Mouse (Mus musculus) kidney, adult 18-20 months (tissue): Measurements from ENCODE around the gene Cyb5r3.
A peak's percentile ranks its signal among the peaks of the same experiment; 100 is the strongest.

ENCODE experiments used
- DNase-seq: peaks from one replicate; pipeline ENCODE4 v3.0.0; 2021

The Cyb5r3 gene

DNA sequence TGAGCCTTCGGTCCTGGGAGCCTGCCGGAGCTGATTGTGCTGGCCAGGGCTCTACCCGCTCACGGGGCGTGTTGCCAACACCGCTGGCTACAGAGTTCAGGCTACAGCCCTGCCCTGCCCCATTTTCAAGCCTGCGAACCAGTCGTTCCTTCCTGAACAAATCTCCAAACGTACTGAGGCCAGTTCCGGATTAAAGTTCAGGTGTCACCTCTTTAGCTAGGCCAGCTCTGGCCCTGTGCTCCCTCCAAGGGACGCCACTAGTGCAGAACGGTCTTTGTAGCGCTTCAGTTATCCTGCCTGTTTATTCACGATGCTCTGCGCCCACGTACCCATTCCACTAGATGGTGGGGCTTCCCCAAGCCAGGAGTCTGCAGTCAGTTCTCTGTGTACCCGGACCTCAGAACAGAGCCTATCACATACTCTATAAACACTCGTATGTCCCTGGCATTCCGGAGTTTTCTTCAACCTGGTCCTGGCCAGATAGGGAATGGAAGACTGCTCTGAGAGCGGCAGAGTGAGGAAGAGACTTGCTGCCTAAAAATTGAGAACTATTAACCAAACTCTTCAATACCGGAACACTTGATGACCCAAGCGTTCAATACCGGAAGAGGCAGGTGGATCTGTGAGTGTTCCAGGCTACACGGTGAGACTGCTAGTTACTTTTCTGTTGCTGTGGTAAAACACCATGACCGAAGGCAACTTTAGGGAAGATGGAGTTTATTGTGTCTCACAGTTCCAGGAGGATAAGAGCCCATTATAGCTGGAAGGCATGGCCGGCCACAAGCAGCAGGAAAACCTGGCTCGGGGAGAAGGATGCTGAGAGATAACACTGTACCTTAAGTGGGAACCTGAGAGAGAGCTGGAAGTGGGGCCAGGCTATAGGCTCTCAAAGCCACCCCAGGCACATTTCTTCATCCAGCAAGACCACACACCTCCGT lies at the start of gene Cyb5r3:
Gene Cyb5r3, minus strand, starts transcription at position 101 of the 938 bp plus-strand sequence.
- no peak for DNase-seq

DNA sequence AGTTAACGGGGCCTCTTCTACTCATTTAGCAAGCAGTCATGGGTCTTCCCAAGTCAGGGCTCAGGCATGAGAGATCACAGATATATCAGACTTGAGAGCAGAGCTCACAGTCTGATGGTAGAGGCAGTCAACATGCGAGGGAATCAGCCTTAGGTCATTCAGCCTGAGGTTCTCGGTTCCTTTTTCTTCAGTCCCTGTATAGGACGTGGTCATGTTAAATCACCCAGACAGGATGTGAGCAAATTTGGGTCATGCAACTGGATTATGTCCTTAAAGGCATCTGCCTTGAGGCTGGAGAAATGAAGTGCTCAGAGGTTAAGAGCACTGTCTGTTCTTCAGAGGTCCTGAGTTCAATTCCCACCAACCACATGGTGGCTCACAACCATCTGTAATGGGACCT lies 49.3 kb upstream of the Cyb5r3 start:
- no peak for DNase-seq

DNA sequence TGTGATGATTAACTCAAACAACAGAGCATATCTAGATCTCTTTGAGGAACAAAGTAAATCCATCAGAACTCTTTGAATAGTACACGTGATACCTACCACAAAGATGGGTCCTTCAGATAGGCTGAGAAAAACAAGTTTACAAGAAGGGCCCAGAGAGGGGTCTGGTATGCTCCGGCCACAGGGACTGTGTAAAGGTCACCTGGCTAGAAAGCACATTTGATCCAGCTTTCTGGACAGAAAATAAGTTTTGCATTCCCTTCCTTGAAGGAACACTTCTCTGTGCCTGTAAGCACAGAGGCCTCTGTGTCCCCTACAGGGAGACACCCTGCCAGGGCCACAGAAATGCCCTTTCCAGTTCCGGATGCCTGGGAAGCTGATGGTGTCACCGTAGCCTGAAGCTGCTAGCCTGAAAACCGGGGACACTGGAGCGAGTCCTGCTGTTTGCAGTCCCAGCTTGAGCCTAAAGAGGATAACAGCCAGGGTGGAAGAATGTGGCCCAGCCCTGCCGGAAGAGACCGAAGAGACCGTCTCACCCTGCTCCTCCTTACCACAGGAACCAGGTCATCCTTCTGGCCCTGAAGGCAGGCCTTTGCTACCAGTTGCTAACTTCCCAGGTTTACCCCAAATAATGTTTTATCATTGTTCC lies 48.1 kb upstream of the Cyb5r3 start:
- peak; percentile 42 for DNase-seq

DNA sequence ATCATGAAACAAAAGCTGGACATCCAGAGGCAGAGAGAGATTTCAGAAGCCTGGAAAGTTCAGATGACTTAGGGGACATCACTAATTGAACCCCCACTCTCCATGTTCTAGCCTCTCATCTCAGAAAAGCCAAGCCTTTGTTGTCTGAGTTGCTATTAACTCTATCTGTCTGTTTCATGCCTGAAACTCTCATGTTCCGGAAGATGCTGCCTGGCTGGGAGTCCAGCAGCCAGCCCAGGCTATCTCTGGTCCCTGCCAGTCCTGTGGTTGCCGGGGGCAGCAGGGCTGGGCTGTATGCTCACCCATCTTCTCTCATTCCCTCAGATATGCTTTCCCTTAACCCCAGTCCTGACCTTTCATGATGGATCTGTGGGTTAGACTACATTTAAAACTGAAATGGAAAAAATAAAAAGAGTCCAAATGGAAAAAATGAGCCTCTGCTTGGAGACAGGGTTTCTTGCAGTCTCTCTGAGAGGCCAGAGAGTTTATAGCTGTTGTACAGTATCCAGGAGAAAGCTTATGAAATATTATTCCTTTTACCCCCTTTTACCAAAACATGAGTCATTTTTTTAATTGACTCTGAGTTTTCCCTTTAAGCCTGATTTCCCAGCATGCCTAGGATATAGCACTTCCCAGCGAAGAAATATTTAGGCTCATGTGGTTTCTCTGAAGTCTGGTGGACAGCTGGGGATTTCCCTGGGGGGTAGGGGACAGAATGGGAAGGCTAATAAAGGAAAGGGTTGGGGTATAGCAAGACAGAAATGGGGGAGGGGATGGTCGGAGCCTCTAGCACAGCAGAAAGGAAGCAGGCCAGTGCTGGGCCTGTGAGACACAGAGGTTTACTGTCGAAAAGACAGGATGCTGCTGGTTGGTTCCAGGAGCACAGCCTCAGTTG lies 43.2 kb upstream of the Cyb5r3 start:
- no peak for DNase-seq

DNA sequence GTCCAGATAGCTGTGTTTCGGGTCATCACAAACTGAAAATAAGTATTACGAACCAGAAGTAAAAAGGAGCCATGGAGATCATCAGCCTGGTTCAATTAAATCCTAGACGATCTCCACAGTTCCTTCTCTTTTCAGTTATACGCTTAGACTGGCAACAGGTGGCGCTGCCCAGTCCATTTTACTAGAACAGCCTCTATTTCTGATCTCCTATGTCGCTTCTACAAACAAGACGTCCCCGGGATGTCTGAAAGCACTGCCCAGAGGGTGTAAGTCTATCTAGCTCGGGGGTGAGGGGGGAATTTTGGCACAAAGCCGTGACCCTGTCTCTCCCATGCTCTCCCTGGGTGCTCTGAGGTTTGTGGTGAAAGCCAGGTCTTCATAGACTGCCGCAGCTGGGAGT lies 37.8 kb upstream of the Cyb5r3 start:
- DNase-seq, result peak; percentile 79

DNA sequence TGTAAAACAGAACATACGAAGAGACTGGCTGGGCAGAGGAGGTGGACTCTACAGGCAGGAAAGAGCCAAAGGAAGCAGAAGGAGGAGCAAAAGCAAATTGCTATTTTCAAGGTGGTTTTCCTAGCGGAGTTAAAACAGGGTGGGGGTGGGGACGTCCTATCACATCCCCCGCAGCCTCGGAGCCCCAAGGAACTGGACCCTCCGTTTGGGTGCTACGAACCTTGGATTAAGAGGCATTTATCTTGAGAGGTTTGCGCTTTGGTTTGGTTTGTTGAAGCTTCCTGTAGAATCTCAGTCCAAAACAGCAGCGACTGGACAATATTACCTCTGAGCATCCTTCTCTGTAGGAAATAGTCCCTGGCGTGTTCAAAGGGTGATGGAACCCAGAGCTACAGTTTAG lies 37.3 kb upstream of the Cyb5r3 start:
- no peak for DNase-seq

DNA sequence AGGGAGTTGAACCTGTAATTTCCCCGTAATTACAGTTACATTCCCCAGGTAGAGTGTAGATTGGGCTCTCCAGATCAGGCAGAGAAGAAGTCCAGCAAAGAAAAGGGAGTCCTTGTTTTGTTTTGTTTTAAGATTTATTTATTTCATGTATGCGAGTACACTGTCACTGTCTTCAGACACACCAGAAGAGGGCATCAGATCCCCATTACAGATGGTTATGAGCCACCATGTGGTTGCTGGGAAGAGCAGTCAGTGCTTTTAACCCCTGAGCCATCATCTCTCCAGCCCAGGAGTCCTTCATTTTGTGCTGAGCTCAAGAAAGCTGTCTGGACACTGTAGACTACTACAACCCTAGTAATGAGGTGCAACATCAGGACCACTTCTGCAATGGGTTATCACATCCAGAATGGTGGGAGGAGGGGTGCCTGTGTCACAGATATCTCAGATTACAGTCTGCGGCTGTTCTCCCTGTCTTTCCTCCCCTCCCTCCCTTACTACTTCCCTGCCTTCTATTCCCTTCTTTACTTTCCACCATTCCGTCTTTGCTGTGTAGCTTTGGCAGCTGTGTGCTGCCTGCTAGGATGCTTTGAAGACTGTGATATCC lies 36.8 kb upstream of the Cyb5r3 start:
- no peak for DNase-seq

DNA sequence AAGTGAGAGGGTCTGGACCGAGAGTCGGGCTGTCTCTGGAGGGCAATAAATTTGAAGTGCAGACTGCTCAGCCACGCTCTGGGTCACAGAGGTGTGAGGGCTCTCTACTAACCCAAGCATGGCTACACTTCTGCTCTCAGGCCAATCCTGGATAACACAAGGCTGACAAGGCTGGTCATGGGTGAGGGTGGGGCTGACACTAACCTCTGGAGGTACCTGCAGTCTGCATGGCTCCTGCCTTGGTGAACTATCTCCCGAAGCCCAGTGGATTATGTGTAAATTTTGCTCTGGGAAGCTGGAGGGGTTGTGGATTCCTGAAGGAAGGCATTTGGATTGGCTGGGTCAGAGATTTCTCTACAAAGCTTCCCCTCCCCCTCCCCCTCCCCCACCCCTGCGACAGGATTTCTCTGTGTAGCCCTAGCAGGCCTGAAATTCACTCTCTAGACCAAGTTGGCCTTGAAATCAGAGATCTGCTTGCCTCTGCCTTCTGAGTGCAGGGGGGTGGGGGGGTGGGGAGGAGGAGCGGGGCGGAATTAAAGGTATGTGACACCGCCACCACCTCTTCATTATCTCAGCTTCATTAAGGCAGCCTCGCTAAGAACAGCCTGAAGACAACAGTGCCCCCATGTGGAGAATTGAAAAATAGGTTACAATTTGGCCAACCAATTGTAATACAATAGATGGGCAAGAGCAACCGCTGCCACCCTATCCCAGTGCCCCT lies 32.5 kb upstream of the Cyb5r3 start:
- DNase-seq, result peak; percentile 58

DNA sequence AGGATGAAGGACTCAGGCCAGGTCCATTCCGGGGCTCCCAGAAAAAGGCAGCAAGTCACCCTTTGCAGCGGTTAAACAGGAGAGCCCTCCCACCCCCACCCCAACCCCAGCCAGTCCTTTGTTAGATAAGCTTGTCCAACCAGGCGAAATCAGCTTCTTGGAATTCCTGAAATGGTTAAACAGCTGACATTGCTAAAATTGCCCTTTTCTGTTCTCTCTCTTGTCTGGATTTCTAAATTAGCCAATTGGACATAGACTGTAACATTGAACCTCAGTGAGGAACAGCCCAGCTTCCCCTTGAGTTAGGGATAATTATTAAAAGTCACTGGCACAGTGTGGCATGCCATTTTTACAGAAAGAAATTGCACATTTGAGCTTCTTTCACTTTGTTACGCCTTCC lies 30.0 kb upstream of the Cyb5r3 start:
- DNase-seq, result no peak

DNA sequence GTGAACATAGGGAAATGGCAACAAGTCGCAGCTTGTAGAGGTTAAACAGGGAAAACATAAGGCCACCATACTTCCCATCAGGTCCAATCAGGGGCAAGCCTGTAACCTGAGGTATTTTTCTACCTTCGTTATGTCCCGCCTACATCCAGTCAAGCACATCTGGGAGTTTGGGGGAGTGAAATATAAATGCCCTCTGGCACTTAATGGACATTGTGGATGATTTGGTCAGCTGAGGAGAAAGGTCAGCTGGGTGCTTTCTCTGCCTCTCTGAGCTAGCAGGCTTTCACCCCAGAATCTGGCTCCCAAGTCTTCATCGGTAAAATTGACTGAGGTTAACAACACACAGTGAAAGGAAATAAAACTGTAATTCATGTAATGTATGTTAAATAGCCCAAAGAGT lies 21.0 kb upstream of the Cyb5r3 start:
- DNase-seq, result no peak

DNA sequence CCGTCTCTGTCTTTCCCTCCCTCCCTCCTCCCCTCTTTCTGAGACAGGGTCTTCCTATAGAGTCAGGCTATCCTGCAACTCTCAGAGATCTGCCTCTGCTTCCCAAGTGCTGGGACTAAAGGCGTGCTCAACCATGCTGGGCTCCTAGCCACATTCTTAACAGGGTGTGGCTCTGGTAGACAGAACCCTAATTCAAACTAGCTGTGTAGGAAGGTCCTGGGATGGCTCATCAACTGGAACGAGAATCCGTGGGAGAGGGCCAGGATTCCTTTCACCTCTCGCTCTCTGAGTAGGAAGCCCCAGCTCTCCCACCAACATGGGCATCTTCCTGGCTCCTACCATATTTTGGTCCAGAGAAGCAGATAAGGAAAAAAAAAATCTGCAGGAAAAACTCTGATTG lies 10.0 kb upstream of the Cyb5r3 start:
- DNase-seq, result no peak

DNA sequence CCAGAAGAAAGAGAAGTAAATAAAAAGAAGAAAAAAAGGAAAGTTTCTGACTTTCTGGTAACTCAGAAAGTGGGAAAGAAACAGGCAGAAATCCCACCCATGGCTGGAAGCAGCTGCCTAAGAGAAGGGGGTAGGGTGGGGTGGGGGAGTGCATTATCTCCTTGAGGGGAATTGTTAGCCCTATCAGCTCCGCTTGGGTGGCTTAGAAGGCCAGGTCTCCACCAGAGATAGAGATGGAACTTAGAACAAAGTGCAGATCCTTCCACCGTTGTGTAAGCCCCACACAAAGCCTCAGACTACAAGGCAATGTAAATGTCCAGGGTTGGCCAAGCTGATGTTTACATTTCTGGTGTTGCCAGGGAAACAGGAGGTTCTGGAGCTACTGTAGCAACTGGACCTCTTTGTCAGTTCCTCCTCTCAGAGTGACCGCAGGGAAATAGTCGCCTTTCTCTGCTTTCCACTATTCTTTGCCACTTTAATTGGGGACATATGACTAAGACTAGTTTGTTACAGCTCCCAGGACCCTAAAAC lies 9.5 kb upstream of the Cyb5r3 start:
- DNase-seq, result no peak

DNA sequence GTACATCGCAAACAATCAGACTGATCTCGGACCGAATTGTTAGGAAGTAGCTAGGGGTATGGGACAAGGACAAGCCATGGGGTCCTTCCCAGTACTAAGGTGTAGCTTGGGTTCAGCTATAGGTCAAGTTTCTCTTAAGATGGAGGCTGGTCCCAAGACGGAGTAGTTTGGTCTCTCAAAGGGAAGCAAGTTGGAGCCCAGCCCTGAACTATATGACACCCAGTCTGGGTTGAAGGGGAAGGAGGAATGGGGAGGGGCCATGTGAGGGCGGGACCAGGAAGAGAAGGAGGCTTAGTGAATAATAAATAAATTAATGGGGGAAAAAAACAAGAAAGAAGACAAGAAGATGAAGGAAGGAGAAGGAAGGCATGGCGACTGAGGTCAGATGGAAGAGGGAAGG lies 7.6 kb upstream of the Cyb5r3 start:
- no peak for DNase-seq

DNA sequence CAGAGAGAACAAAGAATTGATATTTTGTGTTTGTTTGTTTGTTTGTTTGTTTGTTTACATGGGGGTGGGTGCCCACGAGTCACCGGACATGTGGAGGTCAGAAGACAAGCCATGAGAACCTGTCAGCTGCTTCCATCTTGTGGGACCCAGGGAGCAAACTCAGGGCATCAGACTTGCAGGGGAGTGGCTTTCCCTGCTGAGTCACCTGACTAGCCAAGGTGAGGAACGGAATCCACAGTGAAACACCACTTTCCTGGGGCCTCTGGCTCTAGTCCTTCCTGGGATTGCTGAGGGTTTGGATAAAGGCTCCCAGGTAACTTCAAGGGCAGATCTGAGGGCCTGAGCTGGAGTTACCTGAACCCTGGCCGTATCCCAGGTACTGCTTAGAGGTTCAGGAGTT lies 4.3 kb upstream of the Cyb5r3 start:
- DNase-seq, result no peak

DNA sequence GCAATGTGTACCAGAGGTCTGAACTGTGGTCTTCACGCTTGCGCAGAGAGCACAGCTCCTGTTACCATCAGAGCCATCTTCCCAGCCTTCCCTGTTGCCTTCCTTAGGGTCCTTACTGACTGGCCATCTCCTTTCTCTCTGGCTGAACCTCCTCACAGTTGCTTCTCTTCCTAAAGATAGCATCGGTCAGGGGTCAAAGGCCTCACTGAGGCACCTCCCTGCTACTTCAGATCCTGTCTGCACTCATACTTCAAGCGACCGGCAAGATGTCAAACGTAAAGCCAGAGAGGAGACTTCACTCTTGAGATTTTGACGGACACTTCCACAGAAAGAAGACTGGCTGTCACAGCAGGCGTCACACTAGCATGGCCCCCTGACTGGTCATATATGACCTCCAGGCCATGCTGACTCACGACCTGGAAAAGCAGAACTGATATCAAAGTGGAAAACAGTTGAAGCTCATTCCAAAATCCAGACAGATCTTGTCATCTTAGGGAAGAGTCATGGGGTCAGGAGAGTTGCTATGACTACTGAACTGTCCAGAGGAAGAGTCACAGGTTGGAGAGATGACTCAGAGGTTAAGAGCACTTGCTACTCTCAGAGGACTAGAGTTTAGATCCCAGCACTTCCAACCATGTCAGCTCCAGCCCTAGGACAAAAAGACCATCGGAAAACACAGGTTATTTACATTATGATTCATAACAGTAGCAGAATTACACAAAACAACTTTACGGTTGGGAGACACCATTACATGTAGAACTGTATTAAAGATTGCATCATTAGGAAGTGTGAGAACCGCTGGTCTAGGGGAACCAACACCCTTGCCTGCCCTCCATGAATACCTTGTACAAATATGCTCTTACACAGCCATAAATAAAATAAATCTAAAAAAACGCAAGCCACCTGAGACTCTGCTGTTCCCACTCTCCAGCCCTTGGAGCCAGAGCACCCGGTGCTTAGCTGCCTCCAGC lies 1.8 kb upstream of the Cyb5r3 start:
- no peak for DNase-seq

DNA sequence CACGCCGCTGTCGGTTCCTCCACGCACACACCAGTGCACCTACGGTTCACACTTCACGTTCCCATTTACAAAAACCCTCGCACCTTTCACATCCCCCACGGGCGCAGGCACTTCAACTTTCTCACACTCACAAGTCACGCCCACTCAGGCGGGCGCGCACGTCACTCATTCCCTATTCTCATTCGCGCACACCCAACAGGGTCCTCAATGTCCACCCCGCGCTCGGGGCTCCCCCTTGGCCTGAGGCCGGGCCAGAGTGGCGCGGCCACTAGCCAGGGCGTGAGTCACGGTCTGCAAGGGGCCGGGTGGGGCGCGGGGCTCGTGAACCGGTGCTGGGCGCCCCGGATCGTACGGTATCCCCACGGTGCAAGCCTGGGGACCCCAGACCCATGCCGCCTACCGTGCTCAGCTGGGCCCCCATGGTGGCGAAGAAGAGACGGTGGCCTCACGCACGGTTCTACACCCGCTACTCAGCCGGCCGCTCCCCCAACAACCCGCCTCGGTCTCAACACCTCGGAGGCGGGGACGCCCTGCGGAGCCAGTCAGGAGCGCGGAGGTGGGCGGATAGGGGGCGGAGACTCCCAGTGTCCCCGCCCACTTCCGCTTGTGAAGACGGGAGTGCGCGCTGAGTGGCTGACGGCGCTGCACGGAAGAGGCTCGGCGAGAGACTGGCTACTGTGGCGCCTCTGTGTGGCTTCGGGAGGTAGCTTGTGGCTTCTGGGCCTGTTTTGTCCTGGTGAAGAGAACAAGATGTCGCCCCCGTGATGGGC lies 495 bp downstream of the Cyb5r3 start:
- DNase-seq, result peak; percentile 98

DNA sequence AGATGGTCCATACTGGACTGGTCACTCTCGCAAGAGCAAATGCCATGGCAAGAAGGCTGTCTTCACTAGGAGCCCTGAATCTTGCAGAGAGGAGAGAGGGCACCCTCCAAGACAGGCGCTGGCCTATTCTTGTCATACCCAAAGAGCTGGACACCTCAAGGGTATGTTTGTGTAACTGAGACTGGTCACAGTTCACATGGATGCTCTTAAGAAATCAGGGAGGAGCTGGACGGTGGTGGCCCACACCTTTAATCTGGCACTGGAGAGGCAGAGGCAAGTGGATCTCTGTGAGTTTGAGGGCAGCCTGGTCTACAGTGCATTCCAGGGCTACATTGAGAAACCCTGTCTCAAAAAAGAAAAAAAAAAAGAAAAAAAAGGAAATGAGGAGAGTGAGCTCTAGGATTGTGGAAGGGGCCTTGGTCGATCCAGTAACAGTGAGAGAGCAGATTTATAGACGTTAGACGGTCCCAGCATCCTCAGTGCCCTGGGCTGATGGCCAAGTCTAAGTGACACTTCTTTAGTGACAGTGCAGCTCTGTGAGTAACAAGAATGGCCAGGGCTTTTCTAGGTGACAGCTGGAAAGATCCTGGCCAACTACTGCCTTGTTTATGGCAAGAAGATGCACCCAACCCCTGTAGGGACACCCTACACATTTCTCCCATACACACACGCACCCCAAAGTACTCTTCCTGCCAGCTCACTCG lies 1.3 kb downstream of the Cyb5r3 start:
- no peak for DNase-seq

DNA sequence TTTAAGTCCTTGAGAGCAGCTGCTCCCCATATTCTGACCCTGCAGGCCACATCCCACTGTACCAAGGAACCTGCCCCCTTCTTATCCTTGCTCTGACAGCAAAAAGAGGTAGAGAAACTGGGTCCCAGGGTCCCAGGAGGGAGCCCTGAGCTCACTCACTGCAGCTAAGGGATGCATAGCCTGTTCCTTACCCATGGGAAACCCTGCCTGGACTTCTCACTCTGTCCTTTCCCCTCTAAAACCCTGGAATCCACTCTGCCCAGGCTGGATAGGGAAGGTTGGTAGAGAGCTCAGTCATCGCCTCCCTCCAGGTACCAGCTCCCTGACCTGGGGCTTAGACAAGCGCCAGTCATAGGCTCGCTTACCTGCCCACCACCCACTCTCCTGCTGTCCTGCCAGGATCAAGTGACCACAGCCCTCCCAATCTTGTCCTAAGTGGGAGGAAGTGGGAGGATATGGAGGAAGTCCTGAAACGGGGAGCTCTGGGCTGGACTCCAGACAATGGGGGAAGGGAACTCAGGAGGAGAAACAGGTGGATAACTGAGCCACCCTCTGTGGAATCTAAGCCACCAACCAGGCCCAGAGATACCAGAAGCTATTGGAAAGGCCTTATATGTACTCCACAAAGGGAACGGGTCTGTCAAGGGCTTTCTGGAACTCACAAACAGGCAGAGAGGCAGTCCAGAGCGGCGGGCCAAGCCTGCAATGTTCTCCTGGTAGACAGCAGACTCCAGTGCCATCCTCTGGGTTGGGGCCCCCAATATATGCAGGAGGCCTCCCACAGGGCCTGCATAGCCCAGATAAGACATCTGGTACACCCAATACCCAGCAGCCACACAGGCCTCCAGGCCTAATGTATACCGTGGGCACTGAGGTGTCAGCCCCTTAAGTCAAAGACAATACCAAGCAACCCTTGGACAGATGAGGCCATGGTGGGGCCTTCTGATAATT lies 2.3 kb downstream of the Cyb5r3 start:
- peak; percentile 43 for DNase-seq
